Mouse (Mus musculus): Measurements from ENCODE around the gene Fbf1. TPM values are rescaled to one million over a fixed set of nuclear protein-coding genes. Genes with fewer than 3 reads are reported as not detected.

The Fbf1 gene
- 26.2 and 29.5 TPM in 2 replicates for polyA plus RNA-seq (2011; ENCODE audit: insufficient read depth, insufficient read length, low read depth, missing spikeins)

GRCm38 (mm10) chr11:116167884-116168439 lies at the start of gene Fbf1:
Gene Fbf1, minus strand, starts transcription at chr11:116168166.
- peak within 1 kb of the TSS; percentile 37 for H3K9ac ChIP-seq (ENCODE audit: low read depth, poor library complexity, severe bottlenecking)
- H3K27me3 ChIP-seq (ENCODE audit: control insufficient read depth, insufficient read depth, low read length, poor library complexity, severe bottlenecking) = no peaks in the 10 kb centered on the region
- H3K4me3 ChIP-seq (ENCODE audit: low read depth, low read length) = peak within 1 kb of the TSS; percentile 68
- H3K9me3 ChIP-seq (replicated peaks; ENCODE audit: control insufficient read depth, insufficient read depth, low read length, poor library complexity, severe bottlenecking) = no peaks in the 10 kb centered on the region
- peak; percentile 54 for TF ChIP-seq POLR2A (IDR thresholded peaks at IDR 0.05; ENCODE audit: insufficient read depth, low read length)
- no peak for TF ChIP-seq CTCF (IDR thresholded peaks at IDR 0.05; ENCODE audit: low read depth, low read length)
- H3K4me1 ChIP-seq (ENCODE audit: control insufficient read depth, insufficient read depth, low read length) = no peaks in the 10 kb centered on the region
- no peaks in the 10 kb centered on the region for H3K36me3 ChIP-seq (ENCODE audit: control insufficient read depth, insufficient read depth, low read length, poor library complexity, severe bottlenecking)
- no peak within 1 kb of the TSS for H3K27ac ChIP-seq (ENCODE audit: insufficient read depth, low read length)

GRCm38 (mm10) chr11:116216549-116216948 lies 48.6 kb upstream of the Fbf1 start:
- Histone ChIP-seq H3K4me1 (ENCODE audit: control insufficient read depth, insufficient read depth, low read length) (peaks cover 1% of the 10 kb centered on the region), H3K4me3 (ENCODE audit: low read depth, low read length) (no peak overlapping the region), H3K27me3 (ENCODE audit: control insufficient read depth, insufficient read depth, low read length, poor library complexity, severe bottlenecking) (no peaks in the 10 kb centered on the region), H3K9ac (ENCODE audit: low read depth, poor library complexity, severe bottlenecking) (no peak overlapping the region), H3K9me3 (replicated peaks; ENCODE audit: control insufficient read depth, insufficient read depth, low read length, poor library complexity, severe bottlenecking) (no peaks in the 10 kb centered on the region), H3K27ac (ENCODE audit: insufficient read depth, low read length) (no peak overlapping the region), H3K36me3 (ENCODE audit: control insufficient read depth, insufficient read depth, low read length, poor library complexity, severe bottlenecking) (no peaks in the 10 kb centered on the region)
- TF ChIP-seq POLR2A (IDR thresholded peaks at IDR 0.05; ENCODE audit: insufficient read depth, low read length) (no peak), EP300 (IDR thresholded peaks at IDR 0.05; ENCODE audit: insufficient read depth, low read depth, low read length) (no peak)

GRCm38 (mm10) chr11:116215991-116216390 lies 48.0 kb upstream of the Fbf1 start:
- no peak overlapping the region for H3K4me3 ChIP-seq (ENCODE audit: low read depth, low read length)
- no peaks in the 10 kb centered on the region for H3K36me3 ChIP-seq (ENCODE audit: control insufficient read depth, insufficient read depth, low read length, poor library complexity, severe bottlenecking)
- no peaks in the 10 kb centered on the region for H3K27me3 ChIP-seq (ENCODE audit: control insufficient read depth, insufficient read depth, low read length, poor library complexity, severe bottlenecking)
- no peaks in the 10 kb centered on the region for H3K9me3 ChIP-seq (replicated peaks; ENCODE audit: control insufficient read depth, insufficient read depth, low read length, poor library complexity, severe bottlenecking)
- H3K27ac ChIP-seq (ENCODE audit: insufficient read depth, low read length) = no peak overlapping the region
- no peak for TF ChIP-seq EP300 (IDR thresholded peaks at IDR 0.05; ENCODE audit: insufficient read depth, low read depth, low read length)
- no peak for TF ChIP-seq POLR2A (IDR thresholded peaks at IDR 0.05; ENCODE audit: insufficient read depth, low read length)
- TF ChIP-seq CTCF (IDR thresholded peaks at IDR 0.05; ENCODE audit: low read depth, low read length) = no peak
- peaks cover 2% of the 10 kb centered on the region for H3K4me1 ChIP-seq (ENCODE audit: control insufficient read depth, insufficient read depth, low read length)
- no peak overlapping the region for H3K9ac ChIP-seq (ENCODE audit: low read depth, poor library complexity, severe bottlenecking)

GRCm38 (mm10) chr11:116215181-116215580 lies 47.2 kb upstream of the Fbf1 start:
- H3K9ac ChIP-seq (ENCODE audit: low read depth, poor library complexity, severe bottlenecking) = no peak overlapping the region
- no peaks in the 10 kb centered on the region for H3K36me3 ChIP-seq (ENCODE audit: control insufficient read depth, insufficient read depth, low read length, poor library complexity, severe bottlenecking)
- no peak overlapping the region for H3K4me3 ChIP-seq (ENCODE audit: low read depth, low read length)

GRCm38 (mm10) chr11:116213877-116214510 lies 46.0 kb upstream of the Fbf1 start:
- Histone ChIP-seq H3K9me3 (replicated peaks; ENCODE audit: control insufficient read depth, insufficient read depth, low read length, poor library complexity, severe bottlenecking) (no peaks in the 10 kb centered on the region), H3K27ac (ENCODE audit: insufficient read depth, low read length) (no peak overlapping the region), H3K9ac (ENCODE audit: low read depth, poor library complexity, severe bottlenecking) (no peak overlapping the region), H3K4me1 (ENCODE audit: control insufficient read depth, insufficient read depth, low read length) (peaks cover 3% of the 10 kb centered on the region), H3K27me3 (ENCODE audit: control insufficient read depth, insufficient read depth, low read length, poor library complexity, severe bottlenecking) (no peaks in the 10 kb centered on the region), H3K4me3 (ENCODE audit: low read depth, low read length) (no peak overlapping the region), H3K36me3 (ENCODE audit: control insufficient read depth, insufficient read depth, low read length, poor library complexity, severe bottlenecking) (no peaks in the 10 kb centered on the region)
- no peak for TF ChIP-seq EP300 (IDR thresholded peaks at IDR 0.05; ENCODE audit: insufficient read depth, low read depth, low read length)
- no peak for TF ChIP-seq CTCF (IDR thresholded peaks at IDR 0.05; ENCODE audit: low read depth, low read length)
- TF ChIP-seq POLR2A (IDR thresholded peaks at IDR 0.05; ENCODE audit: insufficient read depth, low read length) = no peak

More at GRCm38 (mm10) chr11:116215181-116215580, 47.2 kb upstream of the Fbf1 start:
- peaks cover 3% of the 10 kb centered on the region for H3K4me1 ChIP-seq (ENCODE audit: control insufficient read depth, insufficient read depth, low read length)
- no peaks in the 10 kb centered on the region for H3K27me3 ChIP-seq (ENCODE audit: control insufficient read depth, insufficient read depth, low read length, poor library complexity, severe bottlenecking)
- no peak for TF ChIP-seq POLR2A (IDR thresholded peaks at IDR 0.05; ENCODE audit: insufficient read depth, low read length)
- peak; percentile 76 for TF ChIP-seq CTCF (IDR thresholded peaks at IDR 0.05; ENCODE audit: low read depth, low read length)
- no peaks in the 10 kb centered on the region for H3K9me3 ChIP-seq (replicated peaks; ENCODE audit: control insufficient read depth, insufficient read depth, low read length, poor library complexity, severe bottlenecking)
- no peak overlapping the region for H3K27ac ChIP-seq (ENCODE audit: insufficient read depth, low read length)

- Histone ChIP-seq H3K9ac (ENCODE audit: low read depth, poor library complexity, severe bottlenecking) (no peak overlapping the region), H3K36me3 (ENCODE audit: control insufficient read depth, insufficient read depth, low read length, poor library complexity, severe bottlenecking) (no peaks in the 10 kb centered on the region), H3K4me3 (ENCODE audit: low read depth, low read length) (no peak overlapping the region), H3K27me3 (ENCODE audit: control insufficient read depth, insufficient read depth, low read length, poor library complexity, severe bottlenecking) (no peaks in the 10 kb centered on the region), H3K27ac (ENCODE audit: insufficient read depth, low read length) (no peak overlapping the region), H3K4me1 (ENCODE audit: control insufficient read depth, insufficient read depth, low read length) (peaks cover 3% of the 10 kb centered on the region), H3K9me3 (replicated peaks; ENCODE audit: control insufficient read depth, insufficient read depth, low read length, poor library complexity, severe bottlenecking) (no peaks in the 10 kb centered on the region)
- no peak for TF ChIP-seq CTCF (IDR thresholded peaks at IDR 0.05; ENCODE audit: low read depth, low read length)
- no peak for TF ChIP-seq EP300 (IDR thresholded peaks at IDR 0.05; ENCODE audit: insufficient read depth, low read depth, low read length)
- TF ChIP-seq POLR2A (IDR thresholded peaks at IDR 0.05; ENCODE audit: insufficient read depth, low read length) = no peak
Observed at GRCm38 (mm10) chr11:116212847-116213246, 44.9 kb upstream of the Fbf1 start.

All from ES-Bruce4 (cell line).